Mouse (Mus musculus) kidney, adult 18-20 months (tissue): ENCODE data around the gene Pde2a.

Experiments
- DNase-seq: peaks from one replicate; pipeline ENCODE4 v3.0.0; 2021

The Pde2a gene

GRCm38 (mm10) chr7:101410267-101410936 is 11.1 kb upstream of the Pde2a start, which contains the start of gene Gm45837:
TSS of gene Gm45837 (plus strand) at chr7:101410886.
- DNase-seq, result no peak

- DNase-seq, result peak; percentile 83
These were observed 8.7 kb upstream of the Pde2a start for GRCm38 (mm10) chr7:101412796-101413195.

- no peak for DNase-seq
These were observed 7.3 kb upstream of the Pde2a start for GRCm38 (mm10) chr7:101414209-101414608.

- no peak for DNase-seq
These were observed 6.6 kb upstream of the Pde2a start for GRCm38 (mm10) chr7:101414661-101415511.

- DNase-seq, result no peak
These were observed 5.9 kb upstream of the Pde2a start for GRCm38 (mm10) chr7:101415512-101416100.

GRCm38 (mm10) chr7:101416391-101416790 is 5.1 kb upstream of the Pde2a start:
- DNase-seq, result no peak

GRCm38 (mm10) chr7:101419013-101419770 is 2.3 kb upstream of the Pde2a start:
- no peak for DNase-seq

GRCm38 (mm10) chr7:101422069-101422468 is 578 bp downstream of the Pde2a start:
- DNase-seq, result no peak

GRCm38 (mm10) chr7:101422646-101423045 is 1.2 kb downstream of the Pde2a start:
- no peak for DNase-seq

- no peak for DNase-seq
These were observed 2.5 kb downstream of the Pde2a start for GRCm38 (mm10) chr7:101423970-101424369.

- no peak for DNase-seq
These were observed 5.2 kb downstream of the Pde2a start for GRCm38 (mm10) chr7:101426692-101427091.

- peak; percentile 23 for DNase-seq
These were observed 6.2 kb downstream of the Pde2a start for GRCm38 (mm10) chr7:101427736-101428135.

- no peak for DNase-seq
These were observed 13.5 kb downstream of the Pde2a start for GRCm38 (mm10) chr7:101435038-101435437.

GRCm38 (mm10) chr7:101437876-101438275 is 16.4 kb downstream of the Pde2a start:
- DNase-seq, result no peak

- DNase-seq, result no peak
These were observed 21.6 kb downstream of the Pde2a start for GRCm38 (mm10) chr7:101443093-101443492.

- no peak for DNase-seq
These were observed 22.7 kb downstream of the Pde2a start for GRCm38 (mm10) chr7:101444211-101444610.

- no peak for DNase-seq
These were observed 28.4 kb downstream of the Pde2a start for GRCm38 (mm10) chr7:101449855-101450254.

GRCm38 (mm10) chr7:101450422-101451401 is 29.2 kb downstream of the Pde2a start:
- DNase-seq, result peak; percentile 92

- DNase-seq, result no peak
These were observed 31.2 kb downstream of the Pde2a start for GRCm38 (mm10) chr7:101452669-101453068.

GRCm38 (mm10) chr7:101453296-101453695 is 31.8 kb downstream of the Pde2a start:
- no peak for DNase-seq

- DNase-seq, result peak; percentile 59
These were observed 32.2 kb downstream of the Pde2a start for GRCm38 (mm10) chr7:101453725-101454124.

- DNase-seq, result no peak
These were observed 33.0 kb downstream of the Pde2a start for GRCm38 (mm10) chr7:101454479-101454878.
